Mouse (Mus musculus) cerebellum, adult 18-20 months (tissue): Measurements from ENCODE around the gene Gen1.

ENCODE experiments used
- DNase-seq, 2 experiments: peaks; one replicate each; pipeline ENCODE4 v3.0.0; 2021

Gene Gen1

DNA sequence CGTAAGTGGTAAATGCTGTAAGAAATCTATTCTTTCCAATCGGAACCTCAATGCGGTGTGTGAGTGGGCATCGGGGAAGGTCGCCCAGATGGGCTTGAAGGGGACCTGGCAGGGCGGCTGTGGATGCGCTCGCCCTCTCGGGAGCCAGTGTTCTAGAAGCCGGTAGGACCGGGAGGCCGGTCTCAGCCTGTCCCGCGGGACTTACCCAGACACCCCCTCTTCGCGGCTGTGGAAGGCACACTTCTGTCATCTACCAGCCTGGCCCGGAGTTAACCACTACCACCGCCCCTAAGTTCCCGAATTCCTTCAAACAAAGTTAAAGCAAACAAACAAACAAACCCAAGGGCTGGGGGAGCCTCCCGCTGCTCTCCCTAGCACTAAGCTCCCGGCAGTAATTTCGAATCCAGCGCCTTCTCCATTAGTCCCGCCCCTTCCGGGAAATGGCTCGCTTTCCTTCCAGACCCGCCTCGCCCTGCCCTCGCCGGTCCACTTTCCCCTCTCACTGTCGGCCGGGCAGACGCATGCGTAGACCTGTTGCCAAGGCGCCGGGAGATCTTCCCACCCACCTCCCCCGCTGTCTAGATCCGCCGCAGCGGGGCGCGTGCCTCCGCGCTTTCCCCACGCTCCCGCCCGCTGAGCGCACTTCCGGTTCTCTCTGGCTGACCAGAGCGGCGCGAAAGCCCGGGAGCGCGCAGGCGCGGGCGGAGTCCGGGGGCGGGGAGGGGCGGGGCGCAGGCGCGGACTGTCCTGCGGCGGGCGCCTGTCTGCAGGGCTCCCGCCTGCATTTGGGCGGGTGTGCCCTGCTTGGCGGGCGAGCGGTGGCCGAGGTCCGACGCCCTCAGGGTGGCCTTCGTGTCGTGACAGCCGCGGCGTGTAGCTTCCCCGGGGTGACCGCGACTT, at the start of gene Gen1, which contains the start of gene Smc6:
TSS of gene Gen1 (minus strand) at position 420 of the 900 bp plus-strand sequence.
TSS of gene Smc6 (plus strand) at position 505 of the 900 bp plus-strand sequence.
- peak; percentile 93 to 95 for DNase-seq

DNA sequence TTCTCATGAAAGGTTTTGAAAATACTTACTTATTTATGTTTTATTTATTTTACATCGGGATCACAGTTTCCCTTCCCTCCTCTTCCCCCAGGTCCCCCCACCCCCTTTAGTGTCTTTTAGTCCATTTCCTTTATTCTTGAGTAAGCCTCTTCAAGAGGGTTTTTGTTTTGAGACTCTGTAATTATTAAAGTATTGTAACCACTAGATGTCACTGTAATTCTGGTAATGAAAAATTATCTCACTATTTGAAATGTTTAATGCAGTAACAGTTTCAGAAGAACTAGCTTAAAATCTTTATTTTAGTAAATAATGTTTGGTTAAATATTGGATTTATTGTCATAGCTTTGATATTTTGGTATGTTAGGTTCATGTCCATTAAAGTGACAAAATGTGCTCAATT, 48.2 kb upstream of the Gen1 start:
- no peak for DNase-seq

DNA sequence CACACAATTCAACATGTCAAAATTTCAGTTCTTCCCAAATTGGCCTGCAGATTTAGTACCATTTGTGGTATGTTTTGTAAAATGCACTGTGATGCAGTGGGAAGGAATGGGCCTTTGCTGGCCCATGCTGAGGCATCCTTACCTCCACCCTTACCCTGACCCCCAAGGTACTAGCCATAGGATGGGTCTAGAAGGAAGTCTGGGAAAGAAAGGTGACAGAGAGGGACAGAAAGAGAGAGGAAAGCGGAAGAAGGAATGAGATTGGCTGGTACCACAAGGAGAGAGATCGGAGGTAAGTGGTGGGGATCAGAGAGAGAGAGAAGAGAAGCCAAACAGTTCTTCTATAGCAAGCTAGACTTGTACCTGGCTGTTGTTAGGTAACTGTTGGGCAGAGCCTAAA, 45.5 kb upstream of the Gen1 start:
- no peak for DNase-seq

- DNase-seq: no peak
Measured at GRCm38 (mm10) chr12:11306753-11307645, 41.4 kb upstream of the Gen1 start.

DNA sequence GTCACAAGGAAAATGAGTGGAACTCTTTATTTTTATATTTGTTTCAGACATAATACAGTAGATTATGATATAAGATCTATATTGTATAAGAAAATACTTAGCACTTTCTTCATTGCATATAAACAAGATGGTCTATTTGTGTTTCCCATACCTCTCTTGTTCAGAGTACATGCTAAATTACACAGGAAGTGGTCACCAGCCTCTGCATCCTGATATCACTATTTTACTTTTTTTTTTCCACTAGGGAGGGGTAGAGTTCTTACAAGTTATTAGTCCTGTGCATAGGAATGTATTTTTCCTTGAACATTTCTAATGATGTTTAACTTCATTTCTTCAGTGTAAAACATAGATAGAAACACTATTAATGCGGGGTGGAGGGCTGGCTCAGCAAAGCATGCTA, 35.3 kb upstream of the Gen1 start:
- DNase-seq: no peak

DNA sequence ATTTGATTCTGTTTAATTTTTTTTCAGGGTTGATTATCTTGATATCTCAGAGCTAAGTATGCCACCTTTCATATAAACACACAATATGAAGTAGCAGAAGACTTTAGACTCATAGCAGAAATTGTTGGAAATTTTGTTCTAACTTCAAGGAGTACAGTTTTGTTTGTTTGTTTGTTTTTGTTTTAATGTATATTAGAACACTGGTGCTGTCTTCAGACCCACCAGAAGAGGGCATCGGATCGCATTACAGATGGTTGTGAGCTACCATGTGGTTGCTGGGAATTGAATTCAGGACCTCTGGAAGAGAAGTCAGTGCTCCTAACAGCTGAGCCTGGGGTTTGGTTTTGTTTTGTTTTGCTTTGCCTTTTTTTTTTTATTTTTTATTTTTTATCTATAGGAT, 20.8 kb upstream of the Gen1 start:
- DNase-seq: no peak

- DNase-seq: no peak
Measured at GRCm38 (mm10) chr12:11281584-11281983, 16.0 kb upstream of the Gen1 start.

DNA sequence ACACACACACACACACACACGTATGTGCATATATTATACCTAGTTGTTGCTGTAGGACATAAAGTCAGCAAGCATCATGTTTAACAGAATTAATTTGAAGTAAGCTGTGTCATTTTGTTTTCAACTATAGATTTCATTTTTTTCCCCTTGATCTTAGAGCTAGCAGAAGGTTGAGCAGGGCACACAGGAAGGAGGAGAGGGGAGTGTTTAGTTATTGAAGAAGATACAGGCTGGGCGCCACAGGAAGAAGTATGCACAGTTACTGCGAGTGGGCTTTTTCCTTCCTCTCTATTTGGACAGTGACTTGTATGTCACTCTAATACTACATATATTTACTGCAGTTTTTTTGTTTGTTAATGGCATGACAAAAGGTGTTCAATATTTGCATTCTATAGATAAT, 14.3 kb upstream of the Gen1 start:
- no peak for DNase-seq

- no peak for DNase-seq
Measured at GRCm38 (mm10) chr12:11277207-11277606, 11.6 kb upstream of the Gen1 start.

- DNase-seq: no peak
Measured at GRCm38 (mm10) chr12:11276632-11277031, 11.0 kb upstream of the Gen1 start.

- DNase-seq: no peak
Measured at GRCm38 (mm10) chr12:11273185-11273584, 7.6 kb upstream of the Gen1 start.

GRCm38 (mm10) chr12:11272568-11272967, 7.0 kb upstream of the Gen1 start:
- DNase-seq: no peak

DNA sequence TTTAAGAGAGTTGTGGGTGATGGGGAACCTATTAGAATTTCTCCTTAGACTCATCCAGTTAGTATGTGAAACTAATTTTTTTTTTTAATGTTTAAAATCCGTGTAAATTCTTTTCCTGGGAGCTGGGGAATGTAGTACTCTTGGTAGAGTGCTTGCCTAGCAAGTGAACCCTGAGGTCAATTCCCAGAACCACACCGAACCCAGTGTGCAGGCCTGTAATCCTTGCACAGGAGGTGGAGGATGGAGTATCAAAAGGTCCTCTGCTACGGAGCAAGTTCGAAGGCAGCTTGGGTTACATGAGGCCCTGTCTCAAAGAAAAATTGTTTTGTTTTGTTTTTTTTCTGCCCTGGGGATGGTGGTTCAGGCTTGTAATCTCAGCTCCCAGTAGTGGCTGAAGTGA, 1.4 kb upstream of the Gen1 start:
- peak in 1 of 2 experiments; percentile 6 for DNase-seq

DNA sequence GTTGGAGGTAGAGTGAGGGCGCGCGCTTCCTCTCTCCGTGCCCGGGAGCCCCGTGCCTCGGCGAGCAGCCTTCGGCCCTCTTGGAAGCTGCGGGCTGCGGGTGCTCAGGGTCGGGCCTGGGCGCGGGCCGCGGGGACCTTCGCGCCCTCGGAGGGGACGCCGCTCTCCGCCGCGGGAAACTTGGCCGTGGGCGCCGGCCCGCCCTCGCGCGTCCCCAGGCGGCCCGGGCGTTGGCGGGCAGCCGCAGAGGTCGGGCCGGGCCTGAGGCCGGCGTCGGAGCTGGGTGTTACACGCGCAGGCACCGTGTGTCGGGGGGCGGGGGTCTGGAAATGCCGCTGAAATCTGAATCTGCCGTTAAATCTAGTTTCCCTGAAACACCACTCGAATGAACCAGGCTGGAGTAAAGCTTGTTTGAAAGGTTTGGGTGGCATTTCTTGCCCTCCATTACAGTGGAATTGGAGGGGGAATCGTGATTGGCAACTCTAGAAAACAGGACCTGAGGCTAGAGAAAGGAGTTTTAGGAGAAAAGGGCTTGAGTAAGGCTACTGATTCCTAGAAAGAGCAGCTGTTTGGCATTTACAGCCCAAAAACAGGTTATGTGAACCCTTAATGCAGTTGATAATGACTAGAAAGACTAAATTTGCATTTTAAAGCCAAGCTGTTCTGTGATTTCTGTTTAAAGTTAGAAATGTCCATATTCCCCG, 833 bp upstream of the Gen1 start:
- DNase-seq: no peak

DNA sequence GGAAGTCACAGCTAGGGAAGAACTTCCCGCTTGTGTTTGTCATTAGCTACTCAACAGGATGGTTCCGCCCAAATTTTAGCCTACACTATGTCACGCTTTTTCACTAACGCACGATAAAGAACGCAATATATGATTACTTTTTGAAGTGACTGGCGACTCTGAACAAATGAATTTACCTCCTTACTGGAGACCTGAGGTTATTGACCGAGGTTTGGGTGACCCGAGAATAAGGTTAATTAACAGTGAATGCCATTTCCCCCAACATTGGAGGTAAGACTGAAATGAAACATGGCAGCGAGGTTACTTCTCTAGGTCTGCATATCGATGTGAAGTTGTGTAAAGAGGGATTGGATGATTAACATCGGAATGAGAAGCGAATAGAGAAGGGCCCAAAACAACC, 706 bp downstream of the Gen1 start:
- DNase-seq: no peak

DNA sequence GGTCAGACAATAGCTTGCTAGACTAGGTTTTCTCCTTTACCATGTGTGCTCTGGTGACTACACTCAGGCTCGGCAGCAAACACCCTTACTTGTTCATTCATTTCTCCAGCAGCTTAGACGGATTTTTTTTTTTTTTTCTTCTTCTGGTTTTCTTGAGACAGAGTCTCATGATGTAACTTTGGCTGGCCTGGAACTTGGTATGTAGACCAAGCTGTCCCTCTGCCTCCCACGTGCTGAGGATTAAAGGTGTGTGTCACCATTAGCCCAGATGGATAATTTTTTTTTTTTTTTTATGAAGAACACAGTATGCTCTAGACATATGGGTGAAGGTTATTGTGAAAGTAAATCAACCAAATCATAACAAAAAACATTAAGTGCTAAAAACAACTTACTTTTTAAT, 15.3 kb downstream of the Gen1 start:
- no peak for DNase-seq

- no peak for DNase-seq
Measured at GRCm38 (mm10) chr12:11247460-11247859, 18.1 kb downstream of the Gen1 start.

- no peak for DNase-seq
Measured at GRCm38 (mm10) chr12:11235996-11236395, 29.6 kb downstream of the Gen1 start.

- no peak for DNase-seq
Measured at GRCm38 (mm10) chr12:11230267-11230666, 35.3 kb downstream of the Gen1 start.

GRCm38 (mm10) chr12:11226529-11227268, 38.9 kb downstream of the Gen1 start:
- DNase-seq: no peak

- DNase-seq: no peak
Measured at GRCm38 (mm10) chr12:11226123-11226522, 39.5 kb downstream of the Gen1 start.

- DNase-seq: no peak
Measured at GRCm38 (mm10) chr12:11224722-11225121, 40.9 kb downstream of the Gen1 start.
